Mouse (Mus musculus) myocyte (in vitro differentiated cells): ENCODE measurements around the gene Slc22a23. TPM values are rescaled to one million over a fixed set of nuclear protein-coding genes. Genes with fewer than 3 reads are reported as not detected.

Source experiments
- H3K27me3 ChIP-seq: one replicate; pipeline ENCODE4 v1.6.1; 2011; ENCODE audit not compliant: control insufficient read depth, insufficient read depth, insufficient read length
- H3K36me3 ChIP-seq: one replicate; pipeline ENCODE4 v1.6.1; 2011; ENCODE audit not compliant: control insufficient read depth, insufficient read depth
- H3K4me2 ChIP-seq: one replicate; pipeline ENCODE4 v1.6.1; 2011; ENCODE audit warnings: low read depth, control low read depth
- H3K4me3 ChIP-seq: one replicate; pipeline ENCODE4 v1.5.1; 2011; ENCODE audit warnings: mild to moderate bottlenecking, control low read depth, moderate library complexity
- H3K79me2 ChIP-seq: one replicate; pipeline ENCODE4 v1.6.1; 2011; ENCODE audit not compliant: control insufficient read depth, insufficient read depth
- H3ac ChIP-seq: one replicate; pipeline ENCODE4 v1.6.1; 2011; ENCODE audit not compliant: control insufficient read depth, insufficient read length
- CEBPB ChIP-seq: IDR thresholded peaks from 2 replicates; pipeline ENCODE4 v1.6.1; 2011; ENCODE audit warnings: mild to moderate bottlenecking, moderate library complexity; ENCODE audit not compliant: poor library complexity, insufficient read depth, severe bottlenecking
- E2F4 ChIP-seq: IDR thresholded peaks from one replicate; pipeline ENCODE4 v1.6.1; 2011; ENCODE audit warnings: mild to moderate bottlenecking, control low read depth, moderate library complexity; ENCODE audit not compliant: insufficient read depth
- MAX ChIP-seq: IDR thresholded peaks from one replicate; pipeline ENCODE4 v1.6.1; 2011; ENCODE audit warnings: low read depth, mild to moderate bottlenecking, control low read depth
- MYOD1 ChIP-seq, 3 experiments: IDR thresholded peaks; one replicate each; pipeline ENCODE4 v1.6.1; 2011; ENCODE audit warnings: control low read depth in 2 of 3, low read depth in 2 of 3, mild to moderate bottlenecking in 2 of 3, moderate library complexity in 1 of 3; ENCODE audit not compliant: insufficient read length in 2 of 3, control insufficient read depth in 1 of 3
- MYOG ChIP-seq, 3 experiments: IDR thresholded peaks; one replicate each; pipeline ENCODE4 v1.6.1; 2011; ENCODE audit warnings: control low read depth in 2 of 3, low read depth in 2 of 3, mild to moderate bottlenecking in 2 of 3; ENCODE audit not compliant: insufficient read length in 2 of 3, control insufficient read depth in 1 of 3, insufficient read depth in 1 of 3
- POLR2A ChIP-seq: IDR thresholded peaks from one replicate; pipeline ENCODE4 v1.6.1; 2011; ENCODE audit warnings: low read depth, mild to moderate bottlenecking, control low read depth, moderate library complexity; ENCODE audit not compliant: insufficient read length
- POLR2AphosphoS2 ChIP-seq: IDR thresholded peaks from one replicate; pipeline ENCODE4 v1.6.1; 2011; ENCODE audit warnings: low read depth, control low read depth; ENCODE audit not compliant: insufficient read length
- REST ChIP-seq: IDR thresholded peaks from one replicate; pipeline ENCODE4 v1.6.1; 2011; ENCODE audit warnings: mild to moderate bottlenecking, control low read depth, moderate library complexity; ENCODE audit not compliant: insufficient read depth, insufficient read length
- SRF ChIP-seq: IDR thresholded peaks from one replicate; pipeline ENCODE4 v1.6.1; 2011; ENCODE audit warnings: low read depth; ENCODE audit not compliant: control insufficient read depth, insufficient read length
- TCF12 ChIP-seq: IDR thresholded peaks from one replicate; pipeline ENCODE4 v1.6.1; 2011; ENCODE audit warnings: mild to moderate bottlenecking, control low read depth; ENCODE audit not compliant: poor library complexity, insufficient read depth, severe bottlenecking
- TCF3 ChIP-seq: IDR thresholded peaks from one replicate; pipeline ENCODE4 v1.6.1; 2011; ENCODE audit warnings: low read depth, control low read depth; ENCODE audit not compliant: insufficient read length
- USF1 ChIP-seq: IDR thresholded peaks from one replicate; pipeline ENCODE4 v1.6.1; 2011; ENCODE audit warnings: low read depth, mild to moderate bottlenecking, control low read depth, moderate library complexity
- polyA plus RNA-seq: library from polyadenylated mRNA; unstranded; fragments of >200 nt; fragmentation: generic; extraction: Trizol; gene quantifications from one replicate; pipeline ENCODE4 v1.2.1, GENCODE M21; 2012; ENCODE audit warnings: missing spikeins

The Slc22a23 gene
- polyA plus RNA-seq, 1 experiment = 8.5 TPM

DNA sequence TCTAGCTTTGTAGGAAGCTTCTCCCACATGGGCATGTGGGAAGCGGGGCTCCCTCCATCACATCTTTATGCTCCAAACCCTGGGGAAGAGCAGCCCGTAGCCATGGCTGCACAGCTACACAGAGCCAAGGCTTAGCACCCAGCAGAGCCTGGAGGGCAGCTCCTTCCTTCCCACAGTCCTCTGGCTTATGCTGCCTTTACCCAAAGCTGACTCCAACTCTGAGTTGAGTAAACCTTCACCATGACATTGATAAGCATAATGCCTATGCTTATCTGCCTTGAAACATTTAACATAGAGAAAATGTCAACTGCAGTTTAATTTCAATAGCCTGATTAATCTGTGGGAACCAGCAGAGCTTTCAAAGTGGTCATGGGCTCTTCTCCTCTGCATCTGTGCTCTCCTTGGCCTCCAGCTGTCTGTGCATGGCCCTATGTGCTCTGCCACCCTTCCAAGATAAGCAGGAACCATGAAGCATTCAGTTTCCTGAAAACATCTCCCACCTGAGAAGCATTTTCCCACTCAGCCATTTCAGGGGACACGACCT is 79.9 kb downstream of the Slc22a23 start:
- no peak for TF ChIP-seq CEBPB
- TF ChIP-seq TCF3 = no peak
- no peak for TF ChIP-seq POLR2A
- no peak for TF ChIP-seq REST
- TF ChIP-seq TCF12 = no peak
- TF ChIP-seq MYOD1 (IDR thresholded peaks at IDR 0.05; ENCODE audit: control insufficient read depth in 1 of 3, insufficient read length in 2 of 3, low read depth in 2 of 3) = no peak
- TF ChIP-seq USF1 = no peak
- no peak for TF ChIP-seq MAX
- no peak for TF ChIP-seq POLR2AphosphoS2
- no peak for TF ChIP-seq SRF
- no peak for TF ChIP-seq MYOG (IDR thresholded peaks at IDR 0.05; ENCODE audit: control insufficient read depth in 1 of 3, insufficient read depth in 1 of 3, insufficient read length in 2 of 3, low read depth in 2 of 3)
- no peak for TF ChIP-seq E2F4
- no peak overlapping the region for H3K4me3 ChIP-seq
- no peak overlapping the region for H3ac ChIP-seq
- no peak overlapping the region for H3K4me2 ChIP-seq
- H3K27me3 ChIP-seq = no peaks in the 10 kb centered on the region
- H3K36me3 ChIP-seq = no peaks in the 10 kb centered on the region
- H3K79me2 ChIP-seq = no peaks in the 10 kb centered on the region

GRCm38 (mm10) chr13:34264508-34264907 is 80.5 kb downstream of the Slc22a23 start:
- TF ChIP-seq MYOD1 (IDR thresholded peaks at IDR 0.05; ENCODE audit: control insufficient read depth in 1 of 3, insufficient read length in 2 of 3, low read depth in 2 of 3) (no peak), USF1 (no peak), CEBPB (no peak), MAX (no peak), MYOG (IDR thresholded peaks at IDR 0.05; ENCODE audit: control insufficient read depth in 1 of 3, insufficient read depth in 1 of 3, insufficient read length in 2 of 3, low read depth in 2 of 3) (no peak), SRF (no peak)
- no peaks in the 10 kb centered on the region for H3K36me3 ChIP-seq
- no peaks in the 10 kb centered on the region for H3K27me3 ChIP-seq
- H3ac ChIP-seq = no peak overlapping the region
- H3K4me3 ChIP-seq = no peak overlapping the region
- H3K79me2 ChIP-seq = no peaks in the 10 kb centered on the region
- no peak overlapping the region for H3K4me2 ChIP-seq

- Histone ChIP-seq H3K36me3 (no peaks in the 10 kb centered on the region), H3ac (no peak overlapping the region), H3K27me3 (no peaks in the 10 kb centered on the region), H3K4me2 (no peak overlapping the region), H3K4me3 (no peak overlapping the region), H3K79me2 (no peaks in the 10 kb centered on the region)
- TF ChIP-seq POLR2A (no peak), MAX (no peak), E2F4 (no peak), SRF (no peak), TCF12 (no peak), TCF3 (no peak), REST (no peak), USF1 (no peak), POLR2AphosphoS2 (no peak), MYOG (IDR thresholded peaks at IDR 0.05; ENCODE audit: control insufficient read depth in 1 of 3, insufficient read depth in 1 of 3, insufficient read length in 2 of 3, low read depth in 2 of 3) (no peak), CEBPB (no peak), MYOD1 (IDR thresholded peaks at IDR 0.05; ENCODE audit: control insufficient read depth in 1 of 3, insufficient read length in 2 of 3, low read depth in 2 of 3) (no peak)
Measured at GRCm38 (mm10) chr13:34258765-34259164, 86.2 kb downstream of the Slc22a23 start.

GRCm38 (mm10) chr13:34257177-34257576 is 87.8 kb downstream of the Slc22a23 start:
- TF ChIP-seq MYOD1 (IDR thresholded peaks at IDR 0.05; ENCODE audit: control insufficient read depth in 1 of 3, insufficient read length in 2 of 3, low read depth in 2 of 3) (no peak), REST (no peak), TCF12 (no peak), TCF3 (no peak), SRF (no peak), MAX (no peak), POLR2AphosphoS2 (no peak), POLR2A (no peak), CEBPB (no peak), MYOG (IDR thresholded peaks at IDR 0.05; ENCODE audit: control insufficient read depth in 1 of 3, insufficient read depth in 1 of 3, insufficient read length in 2 of 3, low read depth in 2 of 3) (no peak), USF1 (no peak), E2F4 (no peak)
- no peak overlapping the region for H3K4me2 ChIP-seq
- H3K4me3 ChIP-seq = no peak overlapping the region
- H3K27me3 ChIP-seq = no peaks in the 10 kb centered on the region
- H3K79me2 ChIP-seq = no peaks in the 10 kb centered on the region
- H3K36me3 ChIP-seq = no peaks in the 10 kb centered on the region
- H3ac ChIP-seq = no peak overlapping the region
